Mouse (Mus musculus) heart, postnatal 0 days (tissue): ENCODE measurements around the gene Jarid2.

Source experiments
- CTCF ChIP-seq: IDR thresholded peaks from 2 replicates; pipeline ENCODE4 v1.5.1; 2016; ENCODE audit warnings: antibody characterized with exemption, control low read depth, low read depth
- EP300 ChIP-seq: IDR thresholded peaks from 2 replicates; pipeline ENCODE4 v1.6.1; 2016; ENCODE audit warnings: antibody characterized with exemption, low read depth

DNA sequence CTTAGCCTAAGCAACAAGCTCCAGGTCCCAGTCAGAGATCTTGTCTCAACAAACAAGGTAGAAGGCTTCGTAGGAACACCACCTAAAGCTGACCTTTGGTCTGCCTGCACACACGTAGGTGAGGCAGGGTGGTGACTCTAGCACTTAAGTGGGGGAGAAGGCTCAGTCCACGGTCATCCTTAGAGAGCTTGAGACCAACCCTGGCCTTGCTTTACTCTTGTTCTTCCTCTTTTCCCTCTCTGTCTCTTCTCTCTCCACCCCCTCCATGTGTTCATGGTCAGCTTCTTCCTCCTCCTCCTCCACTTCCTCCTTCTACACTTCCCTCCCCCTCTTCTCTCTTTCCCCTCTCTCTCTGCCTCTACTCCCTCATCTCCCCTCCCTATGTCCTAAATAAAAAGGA is 208.4 kb downstream of the Jarid2 start:
- no peak for TF ChIP-seq CTCF
- no peak for TF ChIP-seq EP300
